Mouse (Mus musculus): ENCODE results near the gene Rpl36al. TPM values are rescaled to one million over a fixed set of nuclear protein-coding genes. Genes with fewer than 3 reads are reported as not detected.

Gene Rpl36al
- 607 and 659 TPM in 2 replicates for polyA plus RNA-seq (2012; rRNA removed)

DNA sequence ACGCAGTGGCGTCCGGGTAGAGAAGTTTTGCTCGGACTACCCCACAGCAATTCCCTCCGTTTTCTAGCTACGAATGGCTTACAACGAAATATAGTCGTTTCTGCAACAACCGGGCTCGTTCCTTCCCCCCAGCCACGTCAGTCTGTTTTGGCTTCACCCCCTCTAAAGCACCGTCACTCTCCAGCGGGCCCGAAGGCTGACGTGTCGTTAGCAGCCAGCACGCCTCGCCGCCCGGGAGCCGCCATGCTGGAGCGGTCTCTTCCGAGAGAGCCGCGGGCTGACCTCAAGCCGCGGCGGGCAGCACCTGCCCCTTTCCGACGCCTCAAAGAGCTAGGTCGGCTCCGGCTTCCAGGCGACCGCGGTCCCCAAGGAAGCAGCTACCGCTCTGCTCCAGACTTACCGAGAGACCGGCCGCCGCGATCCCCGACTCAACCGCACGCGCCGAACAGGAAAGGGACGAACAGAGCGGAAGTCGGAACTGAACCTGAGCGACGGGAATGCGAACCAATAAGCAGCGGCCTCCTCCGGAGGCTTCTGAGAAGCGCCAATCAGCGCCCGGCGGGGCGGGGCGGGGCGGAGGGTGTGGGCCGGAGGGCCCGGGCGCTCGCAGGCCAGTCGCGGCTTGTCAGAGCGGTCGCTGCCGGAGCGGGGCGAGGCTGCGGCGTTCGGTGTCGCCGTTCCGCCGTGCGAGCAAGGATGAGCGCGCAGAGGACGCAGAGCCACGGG lies at the start of gene Rpl36al, which contains the start of gene Mgat2:
Gene Rpl36al (minus strand): TSS at position 501 of the 726 bp plus-strand sequence.
Gene Mgat2 (plus strand): TSS at position 575 of the 726 bp plus-strand sequence.
- peak; percentile 99 for DNase-seq (ENCODE audit: low spot score)

DNA sequence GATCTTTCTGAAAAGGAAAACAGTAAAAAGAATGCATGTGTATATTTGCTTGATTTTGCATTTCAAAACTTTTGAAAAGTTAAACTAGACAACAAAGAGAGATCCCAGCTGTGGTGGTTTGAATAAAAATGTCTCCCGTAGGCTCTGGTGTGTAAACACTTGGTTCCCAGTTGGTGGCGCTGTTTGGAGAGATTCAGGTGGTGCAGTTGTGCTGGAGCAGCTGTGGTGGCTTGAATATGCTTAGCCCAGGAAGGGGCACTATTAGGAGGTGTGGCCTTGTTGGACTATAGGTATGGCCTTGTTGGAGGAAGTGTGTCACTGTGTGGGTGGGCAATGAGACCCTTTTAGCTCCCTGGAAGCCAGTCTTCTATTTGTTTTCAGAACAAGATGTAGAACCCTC lies 45.4 kb upstream of the Rpl36al start:
- DNase-seq (ENCODE audit: low spot score): no peak

DNA sequence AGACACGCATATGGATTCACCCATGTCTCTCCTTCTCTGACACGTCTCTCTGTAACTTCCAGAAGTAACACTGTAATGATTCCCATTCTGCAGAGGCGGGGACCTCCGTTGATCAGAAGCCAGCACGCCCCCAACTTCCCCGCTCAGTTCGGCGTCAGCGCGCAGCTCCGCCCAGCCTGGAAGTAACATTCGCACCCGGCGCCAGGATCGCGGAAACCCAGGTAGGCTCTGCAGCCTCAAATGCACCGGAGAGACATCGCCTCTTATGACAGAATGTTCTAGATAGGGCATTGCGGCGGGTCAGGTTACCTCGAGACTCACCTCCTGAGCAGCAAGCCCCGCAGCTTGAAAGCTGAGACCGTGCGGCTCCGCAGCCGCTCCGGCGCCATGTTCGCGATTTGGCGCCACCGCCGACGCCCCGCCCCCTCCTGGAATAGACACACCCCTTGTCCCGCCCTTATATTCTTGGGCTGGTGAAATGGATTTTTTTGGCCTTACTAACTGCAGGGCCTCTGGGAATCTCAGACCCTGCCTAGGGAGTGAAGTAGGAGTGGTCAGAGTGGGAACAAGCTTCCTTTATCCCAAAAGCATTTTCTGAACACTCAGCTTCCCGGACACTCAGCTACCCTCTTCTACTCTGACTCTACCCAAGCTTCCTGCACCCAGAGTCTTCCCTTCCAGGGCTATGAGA lies 44.0 kb upstream of the Rpl36al start, which contains the start of gene Pole2:
Gene Pole2 (minus strand): TSS at position 420 of the 691 bp plus-strand sequence.
- peak; percentile 76 for DNase-seq (ENCODE audit: low spot score)

DNA sequence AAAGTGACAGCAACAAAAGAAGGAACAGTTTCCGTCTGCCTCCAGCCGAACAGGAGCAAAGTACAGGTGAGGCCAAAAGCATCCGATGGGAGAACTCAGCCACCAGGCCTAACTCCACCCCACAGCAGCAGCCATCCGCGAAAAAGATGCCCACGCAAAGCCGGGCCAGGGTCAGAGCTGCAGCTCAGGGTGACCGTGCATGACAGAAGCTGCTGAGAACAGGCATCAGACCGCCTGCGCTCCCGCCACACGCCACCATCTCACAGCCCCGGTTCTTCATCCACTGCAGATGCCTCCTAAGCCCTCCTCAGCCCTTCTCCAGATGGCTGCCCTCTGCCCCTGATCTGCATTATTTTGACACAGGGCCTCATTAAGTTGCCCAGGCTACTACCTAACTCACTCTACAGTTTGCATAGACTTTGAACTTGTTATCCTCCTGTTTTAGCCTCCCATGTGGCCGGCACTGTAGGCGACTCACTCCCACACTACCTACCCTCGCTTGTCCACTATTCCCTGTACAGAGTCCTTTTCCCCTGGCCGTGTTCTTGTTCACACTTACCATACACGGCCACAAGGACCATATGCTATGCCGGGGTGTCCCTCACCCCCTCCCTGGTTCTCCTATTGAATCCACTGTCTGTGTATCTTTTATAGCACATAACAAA lies 36.9 kb upstream of the Rpl36al start:
- no peak for DNase-seq (ENCODE audit: low spot score)

DNA sequence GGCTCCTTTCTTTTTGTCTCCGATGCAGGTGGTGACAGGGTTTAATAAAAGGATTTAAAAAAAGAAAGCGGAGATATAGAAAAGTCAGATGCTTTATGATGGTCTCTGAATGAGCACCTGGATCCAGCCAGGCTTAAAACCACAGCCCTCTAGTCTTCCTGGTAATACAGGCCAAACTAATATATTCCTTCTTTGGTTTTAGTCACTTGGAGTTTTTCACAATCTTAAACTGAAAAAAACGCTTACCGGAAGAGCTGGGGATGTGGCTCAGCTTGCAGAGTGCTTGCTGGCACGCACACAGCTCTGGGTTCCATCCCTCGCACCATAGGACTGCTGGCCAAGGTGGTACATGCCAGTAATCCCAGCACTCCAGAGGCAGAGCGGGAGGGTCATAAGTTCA lies 32.7 kb upstream of the Rpl36al start:
- no peak for DNase-seq (ENCODE audit: low spot score)

DNA sequence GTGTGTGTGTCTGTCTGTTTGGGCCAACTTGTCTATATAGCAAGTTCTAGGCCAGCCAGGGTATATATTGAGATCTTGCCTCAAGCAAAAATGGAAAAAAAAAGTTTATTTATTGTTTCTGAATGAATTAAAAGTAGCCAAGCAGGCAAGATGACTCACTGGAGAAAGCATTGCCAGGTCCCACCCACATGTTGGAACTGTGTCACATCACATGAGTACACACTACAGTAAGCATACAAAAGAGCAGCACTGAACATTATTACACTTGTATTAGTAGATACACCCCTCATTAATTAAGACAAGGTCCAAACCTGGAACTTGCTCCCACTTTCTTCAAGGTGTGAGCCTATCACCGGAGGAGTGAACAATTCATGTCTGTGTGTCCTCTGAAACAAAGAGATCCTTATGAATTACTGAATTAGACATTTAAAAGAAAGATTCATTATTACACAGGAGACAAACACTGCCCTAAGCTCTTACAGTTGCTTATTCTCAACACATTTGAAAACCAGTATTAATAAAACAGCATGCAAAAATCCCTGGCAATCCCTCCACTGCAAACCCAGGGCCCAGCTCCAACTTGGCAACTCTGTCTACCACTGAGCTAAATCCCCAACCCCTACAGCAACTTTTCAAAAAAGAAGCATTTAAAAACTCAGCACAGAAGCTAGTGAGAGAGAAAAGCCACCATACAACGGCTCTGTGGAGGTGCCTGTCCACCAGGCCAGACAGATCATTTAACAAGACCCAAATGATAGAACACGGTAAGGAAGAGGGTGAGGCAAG lies 31.3 kb upstream of the Rpl36al start:
- DNase-seq (ENCODE audit: low spot score): no peak

DNA sequence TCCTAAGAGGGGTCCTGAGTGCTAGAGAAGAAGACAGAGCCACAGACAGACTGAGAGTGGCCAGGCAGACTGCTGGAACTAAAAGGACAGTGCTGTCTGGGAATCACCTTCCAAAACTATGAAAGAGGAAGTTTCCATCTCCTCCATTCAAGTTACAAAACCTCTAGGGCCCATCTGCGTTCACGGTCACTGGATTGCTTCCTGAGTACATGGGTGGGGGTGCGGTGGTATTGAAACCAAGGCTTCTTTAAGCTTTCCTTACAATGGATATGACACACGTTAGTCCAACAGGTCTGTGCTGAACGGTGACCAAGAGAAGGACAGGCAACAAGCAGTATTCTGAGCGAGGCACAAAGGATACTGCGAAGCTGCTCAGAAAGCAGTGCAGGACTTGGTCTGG lies 30.5 kb upstream of the Rpl36al start:
- DNase-seq (ENCODE audit: low spot score): no peak

DNA sequence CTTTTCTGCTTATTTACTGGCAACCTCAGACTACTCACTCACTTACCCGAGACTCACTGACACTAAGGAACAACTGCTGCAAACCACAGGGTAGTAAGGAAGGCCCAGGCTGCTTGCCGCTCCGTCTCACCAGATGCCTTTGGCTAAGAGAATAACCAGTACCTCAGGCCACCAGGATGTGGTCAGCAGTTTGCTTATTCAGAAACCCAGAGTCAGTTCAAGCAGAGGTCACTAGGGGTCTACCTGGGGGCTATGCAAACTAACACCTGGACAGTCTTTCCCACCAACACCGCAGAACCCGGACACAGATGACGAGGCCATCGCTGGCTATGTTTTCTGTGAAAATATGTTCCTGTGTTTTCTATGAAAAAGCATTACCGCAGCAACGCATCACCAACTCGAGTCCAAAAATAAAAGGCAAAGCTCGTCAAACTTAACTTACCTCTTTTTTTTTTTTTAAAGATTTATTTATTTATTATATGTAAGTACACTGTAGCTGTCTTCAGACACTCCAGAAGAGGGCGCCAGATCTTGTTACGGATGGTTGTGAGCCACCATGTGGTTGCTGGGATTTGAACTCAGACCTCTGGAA lies 29.4 kb upstream of the Rpl36al start:
- no peak for DNase-seq (ENCODE audit: low spot score)

DNA sequence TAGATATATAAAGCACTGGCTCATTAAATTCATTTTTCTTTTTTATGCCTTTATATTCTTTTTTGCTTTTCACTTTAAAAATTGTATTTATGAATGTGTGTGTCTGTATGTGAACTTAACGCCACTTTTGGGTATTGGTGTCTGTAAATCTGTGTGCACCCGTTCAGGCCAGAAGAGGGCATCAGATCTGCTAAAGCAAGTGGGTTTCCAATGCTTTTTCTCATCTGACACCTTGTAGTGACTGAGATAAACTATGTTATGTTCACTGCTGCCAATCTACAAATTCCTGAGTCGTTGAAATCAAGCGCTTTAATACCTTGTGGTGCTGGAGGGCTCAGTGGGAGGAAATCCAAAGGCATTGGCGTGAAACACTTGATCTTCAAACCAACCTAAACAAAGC lies 27.2 kb upstream of the Rpl36al start:
- DNase-seq (ENCODE audit: low spot score): no peak

DNA sequence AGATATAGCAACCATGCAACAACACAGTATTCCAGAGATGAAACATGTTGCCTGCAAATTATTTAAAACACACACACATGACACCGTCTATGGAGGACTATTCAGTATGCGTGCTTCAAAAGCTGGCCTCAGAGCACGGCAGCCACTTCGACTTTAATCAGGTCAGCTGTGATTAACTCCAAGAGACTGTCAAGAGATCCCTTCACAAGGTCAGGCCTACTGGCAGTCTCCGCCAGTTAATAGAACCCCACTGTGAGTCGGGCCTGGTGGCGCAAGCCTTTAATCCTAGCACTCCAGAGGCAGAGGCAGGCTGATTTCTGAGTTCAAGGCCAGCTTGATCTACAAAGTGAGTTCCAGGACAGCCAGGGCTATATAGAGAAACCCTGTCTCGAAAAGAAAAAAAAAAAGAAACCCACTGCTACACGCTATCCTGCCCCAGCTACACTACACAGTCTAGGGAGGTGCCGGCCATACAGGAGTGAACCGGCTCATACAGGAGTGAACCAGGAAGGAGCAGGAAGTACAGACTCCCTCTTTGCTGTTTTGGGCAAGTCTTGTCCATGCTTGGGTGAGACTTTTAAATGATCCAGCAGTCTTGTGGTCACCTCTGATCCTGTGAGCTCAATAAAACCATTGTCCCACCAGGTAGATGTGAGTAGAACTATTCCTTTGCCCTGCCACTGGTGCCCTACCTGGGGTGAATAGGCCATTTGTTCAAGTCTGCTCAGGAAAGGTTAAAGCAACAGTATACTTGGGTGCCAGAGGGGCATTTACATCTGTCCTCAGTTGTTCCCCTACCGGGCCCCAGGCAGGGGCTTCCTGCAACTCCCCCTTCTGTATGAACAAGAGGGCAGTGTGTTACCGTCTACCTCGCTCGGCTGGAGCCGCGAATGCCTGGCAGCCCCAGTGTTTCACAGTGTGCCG lies 26.4 kb upstream of the Rpl36al start:
- DNase-seq (ENCODE audit: low spot score): no peak

DNA sequence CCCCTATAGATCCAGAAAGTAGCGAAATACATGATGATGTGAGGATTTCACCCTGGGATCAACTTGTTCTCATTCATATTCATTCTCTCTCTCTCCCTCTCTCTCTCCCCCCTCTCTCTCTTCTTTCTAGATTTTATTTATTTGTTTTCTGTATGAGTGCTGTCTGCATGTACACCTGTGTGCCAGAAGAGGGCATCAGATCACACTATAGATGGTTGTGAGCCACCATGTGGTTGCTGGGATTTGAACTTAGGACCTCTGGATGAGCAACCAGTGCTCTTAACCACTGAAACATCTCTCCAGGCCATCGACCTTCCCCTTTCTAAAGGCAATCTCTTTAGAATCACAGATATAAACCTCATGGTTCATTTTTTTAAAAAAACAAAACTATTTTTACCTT lies 24.6 kb upstream of the Rpl36al start:
- no peak for DNase-seq (ENCODE audit: low spot score)

DNA sequence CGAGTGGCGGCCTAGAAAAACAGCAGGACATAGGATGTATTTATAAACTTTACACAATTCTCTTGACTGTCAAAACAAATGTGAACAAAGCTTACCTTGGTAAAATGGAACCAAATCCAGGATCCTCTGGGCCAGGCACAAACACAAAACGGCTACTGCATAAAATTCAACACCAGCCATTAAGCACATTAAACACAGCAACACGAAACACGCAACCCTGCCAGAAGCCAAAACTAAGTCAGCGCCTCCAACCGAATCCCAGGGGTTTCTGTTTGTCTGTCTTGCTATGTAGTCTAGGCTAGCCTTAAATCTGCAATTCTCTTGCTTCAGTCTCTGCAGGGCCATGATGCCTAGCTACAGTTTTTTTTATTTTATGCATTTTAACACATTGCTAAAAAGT lies 24.0 kb upstream of the Rpl36al start:
- no peak for DNase-seq (ENCODE audit: low spot score)

DNA sequence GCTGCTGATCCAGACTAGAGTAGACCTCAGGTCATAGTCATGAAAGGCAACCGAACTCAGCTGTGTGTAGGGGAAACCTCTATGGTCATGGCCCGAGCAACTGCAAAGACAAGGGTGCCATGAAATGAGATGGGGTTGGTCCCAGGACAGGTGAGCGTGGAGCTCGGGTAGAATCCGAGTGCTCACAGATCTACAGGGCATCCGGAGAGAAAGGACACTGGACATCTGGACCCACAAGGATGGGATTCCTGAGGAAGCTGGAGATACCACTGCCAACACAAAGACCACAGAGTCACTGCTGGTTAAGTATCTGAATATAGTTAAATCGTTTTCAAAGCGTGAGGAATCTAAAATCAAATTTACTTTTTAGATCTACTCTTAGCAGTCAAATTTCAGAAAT lies 23.5 kb upstream of the Rpl36al start:
- no peak for DNase-seq (ENCODE audit: low spot score)

DNA sequence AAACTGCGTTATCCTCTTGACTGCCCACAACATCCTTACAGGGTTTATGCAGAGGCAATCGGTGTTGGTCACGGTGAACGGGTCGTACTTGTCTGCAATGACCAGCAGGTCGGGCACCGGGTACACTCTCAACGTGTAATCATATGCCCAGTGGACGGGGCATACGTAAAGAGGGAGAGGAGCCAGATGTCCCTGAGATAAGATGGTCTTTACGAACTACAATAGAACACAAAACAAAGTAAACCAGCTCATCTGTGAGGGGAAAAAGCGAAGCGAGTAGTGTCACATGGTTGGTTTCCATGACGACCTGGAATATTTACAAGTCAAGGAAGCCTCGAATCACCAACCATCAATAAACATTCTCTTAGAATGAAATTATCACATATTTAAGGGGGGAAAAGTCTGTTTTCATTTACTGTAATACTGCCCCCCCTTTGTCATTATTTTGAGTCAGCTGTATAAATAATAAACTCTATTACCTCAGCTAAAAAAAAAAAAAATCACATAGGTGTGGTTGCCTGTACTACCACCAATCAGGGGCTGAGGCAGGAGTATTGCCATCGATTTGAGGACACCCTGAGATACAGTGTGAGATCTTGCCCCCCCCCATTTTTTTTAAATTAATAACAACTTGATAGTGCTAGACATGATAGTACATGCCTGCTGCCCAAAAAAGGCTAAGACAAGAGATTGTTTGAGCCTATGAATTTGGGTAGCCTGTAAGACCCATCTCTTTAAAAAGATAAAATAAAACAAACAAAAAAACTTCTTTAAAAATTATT lies 20.4 kb upstream of the Rpl36al start, which contains the start of gene Gm49384:
Gene Gm49384 (minus strand): TSS at position 216 of the 782 bp plus-strand sequence.
- no peak for DNase-seq (ENCODE audit: low spot score)

DNA sequence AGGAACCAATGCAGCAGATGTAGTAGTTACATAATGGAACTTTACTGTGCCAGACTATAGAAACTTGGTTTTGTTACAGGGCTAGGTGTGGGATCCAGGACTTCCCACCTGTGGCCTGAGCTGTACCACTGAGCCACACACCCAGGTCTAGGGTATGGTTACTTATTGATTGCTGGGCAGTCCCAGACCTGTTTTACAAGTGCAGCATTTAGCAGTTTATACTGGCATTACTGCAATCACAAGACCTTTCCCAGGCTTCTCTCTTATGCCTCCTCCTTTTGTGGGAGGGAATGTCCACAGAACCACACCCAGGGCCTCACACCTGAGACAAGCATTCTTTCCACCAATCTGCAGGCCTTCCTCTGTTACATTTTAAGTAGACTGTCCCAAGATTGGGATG lies 15.1 kb upstream of the Rpl36al start:
- no peak for DNase-seq (ENCODE audit: low spot score)

DNA sequence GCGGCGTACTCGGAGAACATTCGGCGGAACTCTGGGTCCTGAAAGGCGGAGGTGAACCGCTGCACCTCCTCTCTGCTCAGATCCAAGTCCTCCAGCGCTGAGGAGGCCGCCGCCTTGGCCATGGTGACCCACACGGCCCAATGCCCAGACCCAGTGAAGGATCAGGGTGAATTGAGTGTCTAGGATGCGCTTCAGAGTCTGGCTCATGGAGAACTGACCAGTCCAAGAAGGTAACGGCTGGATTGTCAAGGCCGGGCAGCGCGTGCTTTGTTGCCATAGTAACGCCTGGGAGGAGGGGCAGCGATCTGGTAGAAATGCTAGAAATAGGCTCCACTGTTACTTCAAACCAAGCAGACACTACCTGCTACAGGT lies 14.3 kb upstream of the Rpl36al start, which contains the start of gene Dnaaf2:
Gene Dnaaf2 (minus strand): TSS at position 266 of the 372 bp plus-strand sequence.
- no peak for DNase-seq (ENCODE audit: low spot score)

DNA sequence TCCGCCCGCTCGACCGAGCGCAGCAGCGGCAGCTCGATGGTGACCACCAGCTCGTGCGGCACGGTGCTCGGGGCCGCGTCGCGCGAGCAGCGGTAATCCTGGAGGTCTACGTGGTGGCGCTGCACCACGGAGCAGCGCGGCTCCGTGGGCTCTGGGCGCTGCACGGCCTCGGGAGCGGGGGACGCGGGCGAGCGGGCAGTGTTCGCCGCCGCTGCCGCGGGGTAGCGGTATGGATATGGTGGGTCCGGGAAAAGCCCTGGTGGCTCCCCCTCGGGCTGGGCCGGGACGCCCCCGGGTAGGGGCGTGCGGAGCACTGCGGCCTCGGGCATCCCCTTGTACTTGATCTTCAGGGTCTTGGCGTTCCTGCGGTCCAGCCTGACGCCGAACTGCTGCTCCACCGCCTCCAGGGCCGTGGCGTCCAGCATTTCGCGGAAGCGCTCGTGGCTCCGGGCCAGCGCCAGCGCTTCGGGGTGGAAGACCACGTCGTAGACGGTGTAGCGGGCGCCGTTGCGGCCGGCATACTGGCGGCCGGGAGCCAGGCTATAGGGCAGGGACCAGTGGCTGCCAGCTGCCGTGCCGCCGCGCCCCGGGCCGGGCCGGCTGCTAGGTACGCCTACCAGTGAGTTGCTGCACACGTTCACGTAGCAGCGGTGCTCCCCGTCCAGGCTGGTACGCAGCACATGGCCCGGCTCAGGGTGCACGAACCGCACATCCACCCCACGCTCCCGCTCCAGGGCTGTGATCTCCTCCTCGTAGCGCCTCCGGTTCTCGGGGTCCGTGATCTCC lies 13.7 kb upstream of the Rpl36al start:
- peak; percentile 53 for DNase-seq (ENCODE audit: low spot score)
